Mouse (Mus musculus): ENCODE measurements around the gene Psrc1. TPM values are rescaled to one million over a fixed set of nuclear protein-coding genes. Genes with fewer than 3 reads are reported as not detected.

The Psrc1 gene
- polyA plus RNA-seq, 1 experiment from 2014 or later, result 11.9 TPM

Other genes starting within 250 kb of the Psrc1 start
- gene Gnai3, start 237.7 kb upstream of the Psrc1 start, polyA plus RNA-seq (2015; fragmentation: Nextera tagmentation; extraction: Ambion mirVana), result 63.4 and 66.5 TPM in 2 replicates
- 0.02 TPM in 1 of 2 replicates, not detected in the other for gene Gpr61, start 229.0 kb upstream of the Psrc1 start, polyA plus RNA-seq (2015; fragmentation: Nextera tagmentation; extraction: Ambion mirVana)
- gene Amigo1, start 197.5 kb upstream of the Psrc1 start, polyA plus RNA-seq (2015; fragmentation: Nextera tagmentation; extraction: Ambion mirVana), result 0.75 and 1.1 TPM in 2 replicates
- 2.2 TPM in 2 replicates for gene Cyb561d1, start 182.6 kb upstream of the Psrc1 start, polyA plus RNA-seq (2015; fragmentation: Nextera tagmentation; extraction: Ambion mirVana)
- 2.0 and 2.6 TPM in 2 replicates for gene Atxn7l2, start 172.9 kb upstream of the Psrc1 start, polyA plus RNA-seq (2015; fragmentation: Nextera tagmentation; extraction: Ambion mirVana)
- gene Sypl2, start 157.2 kb upstream of the Psrc1 start, polyA plus RNA-seq (2015; fragmentation: Nextera tagmentation; extraction: Ambion mirVana), result 0.39 and 0.78 TPM in 2 replicates
- 151 and 152 TPM in 2 replicates for gene Psma5, start 126.9 kb upstream of the Psrc1 start, polyA plus RNA-seq (2015; fragmentation: Nextera tagmentation; extraction: Ambion mirVana)
- 3.8 and 4.4 TPM in 2 replicates for gene Sort1, start 99.8 kb upstream of the Psrc1 start, polyA plus RNA-seq (2015; fragmentation: Nextera tagmentation; extraction: Ambion mirVana)
- gene Mybphl, start 18.9 kb upstream of the Psrc1 start, polyA plus RNA-seq (2015; fragmentation: Nextera tagmentation; extraction: Ambion mirVana), result 0.47 and 0.56 TPM in 2 replicates
- gene Celsr2, start 31.7 kb downstream of the Psrc1 start, polyA plus RNA-seq (2015; fragmentation: Nextera tagmentation; extraction: Ambion mirVana), result 0.24 and 0.36 TPM in 2 replicates
- 72.2 and 79.6 TPM in 2 replicates for gene Sars, start 61.4 kb downstream of the Psrc1 start, polyA plus RNA-seq (2015; fragmentation: Nextera tagmentation; extraction: Ambion mirVana)
- gene 1700013F07Rik, start 150.3 kb downstream of the Psrc1 start, polyA plus RNA-seq (2015; fragmentation: Nextera tagmentation; extraction: Ambion mirVana), result not detected in 2 replicates
- gene 5330417C22Rik, start 152.7 kb downstream of the Psrc1 start, polyA plus RNA-seq (2015; fragmentation: Nextera tagmentation; extraction: Ambion mirVana), result 0.26 and 0.71 TPM in 2 replicates
- 15.1 and 16.2 TPM in 2 replicates for gene Tmem167b, start 178.6 kb downstream of the Psrc1 start, polyA plus RNA-seq (2015; fragmentation: Nextera tagmentation; extraction: Ambion mirVana)
- 9.5 and 10.4 TPM in 2 replicates for gene Taf13, start 187.9 kb downstream of the Psrc1 start, polyA plus RNA-seq (2015; fragmentation: Nextera tagmentation; extraction: Ambion mirVana)
- 1.1 and 1.8 TPM in 2 replicates for gene Wdr47, start 207.4 kb downstream of the Psrc1 start, polyA plus RNA-seq (2015; fragmentation: Nextera tagmentation; extraction: Ambion mirVana)